Mouse (Mus musculus) frontal cortex, postnatal 25 days (tissue): Measurements from ENCODE around the gene Pnp2.

Experiments
- DNase-seq, 2 experiments: peaks; one replicate each; pipeline ENCODE4 v3.0.0; 2022; ENCODE audit warnings: low spot score in 2 of 2

Gene Pnp2

DNA sequence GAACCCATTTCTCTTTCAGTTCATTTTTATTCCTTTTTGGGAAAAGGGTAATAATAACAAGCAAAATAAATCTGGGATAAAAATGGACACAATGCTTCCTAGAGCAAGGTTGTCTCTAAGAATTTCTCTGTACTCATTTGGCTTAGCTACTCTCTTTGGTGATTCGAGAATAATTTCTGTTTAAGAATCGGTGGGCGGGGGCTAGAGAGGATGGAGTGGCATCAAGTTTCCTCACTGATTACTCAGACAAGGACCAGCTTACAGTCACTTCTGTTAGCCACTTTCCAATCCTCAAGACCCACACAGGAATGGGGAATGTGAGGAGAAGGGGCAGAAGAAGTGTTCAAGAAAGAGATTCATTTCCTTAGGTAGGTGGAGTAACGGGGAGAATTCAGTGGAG, 53.0 kb downstream of the Pnp2 start:
- DNase-seq: no peak

DNA sequence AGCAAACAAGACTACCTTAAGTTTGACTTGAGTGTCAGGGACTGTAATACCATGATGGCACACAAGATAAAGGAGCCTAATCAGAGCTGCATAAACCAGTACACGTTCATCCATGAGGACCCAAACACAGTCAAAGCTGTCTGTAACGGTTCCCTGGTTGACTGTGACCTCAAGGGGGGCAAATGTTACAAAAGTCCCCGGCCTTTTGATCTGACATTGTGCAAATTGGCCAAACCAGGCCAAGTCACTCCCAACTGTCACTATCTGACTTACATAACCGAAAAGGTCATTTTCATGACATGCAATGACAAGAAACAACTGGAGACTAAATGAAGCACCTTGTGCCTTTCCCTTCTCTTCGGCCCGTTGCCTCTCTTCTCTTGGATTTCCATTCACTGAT, 53.8 kb downstream of the Pnp2 start:
- no peak for DNase-seq
